Mouse (Mus musculus): Measurements from ENCODE around the gene Apol7e.
"Not testable (repeated sequence)": the region's sequence is repeated elsewhere in the genome, so short reads cannot be mapped to it uniquely, and the experiment has no call there.

The Apol7e gene

DNA sequence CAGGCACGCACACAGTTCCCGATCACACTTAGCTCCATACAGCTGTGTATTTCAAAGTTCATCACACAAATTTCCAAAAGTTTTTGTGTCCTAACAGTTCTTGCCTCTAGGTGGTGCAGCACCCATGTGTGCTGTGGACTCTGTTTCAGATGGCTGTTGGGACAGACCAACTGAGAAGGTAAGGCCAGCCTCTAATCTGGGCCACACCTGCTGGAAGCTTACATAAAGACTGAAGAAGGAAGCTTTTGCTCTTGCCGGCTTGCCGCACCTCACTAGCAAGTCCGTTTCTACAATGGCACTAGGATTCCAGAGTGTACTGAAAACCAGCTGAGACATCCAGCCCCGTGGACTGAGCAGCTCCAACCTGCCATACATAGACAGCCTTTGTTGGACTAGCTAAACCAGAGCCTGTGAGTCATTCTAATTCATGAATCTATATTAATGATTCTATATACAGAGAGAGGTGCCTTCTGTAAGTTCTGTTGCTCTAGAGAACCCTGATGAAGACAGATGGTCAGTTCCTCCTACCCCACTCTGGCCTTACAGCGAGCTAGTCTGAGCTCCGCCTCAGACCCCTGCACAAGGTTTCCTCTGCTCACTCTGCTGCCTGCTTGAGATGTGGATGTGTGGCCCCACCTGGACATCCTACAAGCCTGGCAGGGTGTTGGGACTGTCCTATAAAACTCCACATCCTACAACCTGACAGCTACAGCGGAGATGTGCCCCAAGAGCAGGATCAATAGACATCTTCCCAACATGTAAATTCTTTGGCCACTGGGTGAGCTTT, 42.0 kb downstream of the Apol7e start:
- no peak for DNase-seq (ENCODE audit: low spot score)

DNA sequence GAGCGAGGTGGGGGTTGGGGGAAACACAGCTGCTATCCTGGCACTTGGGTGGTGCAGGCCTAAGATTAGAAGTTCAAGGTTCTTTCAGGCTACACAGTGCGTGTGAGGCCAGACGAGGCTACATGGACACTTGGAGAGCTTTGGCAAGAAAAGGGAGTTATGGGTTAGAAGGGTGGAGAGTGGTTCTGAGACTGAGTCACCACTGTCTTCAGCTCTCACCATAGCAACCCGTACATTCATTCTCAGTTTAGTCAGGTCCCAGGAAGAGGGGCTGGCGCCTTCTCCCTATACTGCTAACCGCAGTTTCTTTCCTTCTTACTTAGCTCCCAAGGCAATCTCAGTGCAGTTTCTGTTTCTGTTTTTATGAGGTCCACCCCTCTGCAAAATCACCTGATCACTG, 42.9 kb downstream of the Apol7e start:
- DNase-seq (ENCODE audit: low spot score) = not testable (repeated sequence)

DNA sequence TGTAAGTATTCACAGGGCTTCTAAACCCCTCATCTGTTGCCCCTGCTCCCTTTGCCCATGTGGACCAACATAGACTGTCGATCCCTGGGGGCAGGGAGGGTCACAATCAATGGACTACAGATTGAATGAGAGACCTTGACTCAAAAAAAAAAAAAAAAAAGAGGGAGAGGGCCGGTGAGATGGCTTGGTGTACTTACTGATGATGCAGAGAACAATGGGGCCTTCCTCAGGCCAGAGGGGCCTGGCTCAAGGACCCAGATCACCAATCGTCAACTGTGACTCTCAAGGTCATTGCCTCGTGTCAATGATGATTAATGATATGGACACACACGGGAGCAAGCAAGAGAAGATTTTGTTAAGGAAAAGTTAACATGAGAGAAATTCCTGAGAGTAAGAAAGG, 46.0 kb downstream of the Apol7e start:
- no peak for DNase-seq (ENCODE audit: low spot score)

DNA sequence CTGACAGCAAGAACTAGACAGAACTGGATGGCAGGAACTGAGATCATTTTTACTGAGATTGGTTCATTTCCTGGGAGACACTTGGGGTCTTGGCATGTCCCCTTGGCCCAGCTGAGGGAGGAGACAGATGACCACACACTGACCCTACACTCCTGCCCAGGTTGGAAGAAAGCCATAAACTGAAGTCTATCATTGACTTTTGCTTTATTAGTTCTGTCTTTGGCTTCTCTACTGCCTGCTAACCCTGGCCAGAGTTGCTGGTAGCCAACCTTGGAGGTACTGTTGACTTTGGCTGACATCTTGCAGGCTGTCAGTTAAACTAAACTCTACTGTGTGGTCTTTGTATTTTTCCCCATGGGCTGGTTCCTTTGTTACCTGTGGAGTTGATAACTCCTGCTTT, 46.4 kb downstream of the Apol7e start:
- no peak for DNase-seq (ENCODE audit: low spot score)

DNA sequence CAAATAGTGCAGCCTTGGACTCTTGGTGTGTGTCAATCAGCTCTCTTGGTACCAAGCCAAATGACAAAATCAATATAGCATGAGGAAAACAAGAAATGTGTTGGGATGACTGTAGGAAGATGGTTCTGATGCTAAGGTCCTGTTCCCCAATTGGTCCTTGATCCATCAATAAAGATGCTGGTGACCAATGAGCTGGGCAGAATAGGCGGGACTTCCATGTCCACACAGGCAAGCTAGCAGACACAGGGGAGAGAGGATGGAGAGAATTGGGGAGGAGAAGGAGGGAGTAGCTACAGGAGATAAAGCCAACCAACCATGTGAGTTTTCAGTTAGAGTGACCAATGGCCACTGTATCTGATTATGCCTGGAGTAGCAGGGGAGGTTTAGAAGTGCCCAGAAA, 47.7 kb downstream of the Apol7e start:
- DNase-seq (ENCODE audit: low spot score) = no peak

DNA sequence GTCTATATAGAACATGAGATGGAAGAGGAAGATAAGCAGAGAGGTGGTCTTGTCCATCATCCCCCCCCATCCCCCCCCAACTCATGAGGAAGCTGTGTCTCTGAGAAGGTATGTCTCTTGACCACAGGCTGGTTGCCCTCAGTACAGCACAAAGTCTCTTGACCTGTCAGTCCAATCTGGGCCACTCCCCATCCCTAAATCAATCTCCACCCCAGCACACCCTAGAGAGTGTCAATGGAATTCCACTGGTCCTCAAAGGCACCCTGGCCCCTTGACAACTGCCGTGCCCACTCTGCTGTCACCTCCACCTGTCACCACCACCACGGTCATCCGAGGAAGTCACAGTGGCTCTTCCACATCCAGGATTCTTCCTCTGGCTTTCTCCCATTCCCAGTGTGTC, 49.8 kb downstream of the Apol7e start:
- no peak for DNase-seq (ENCODE audit: low spot score)

DNA sequence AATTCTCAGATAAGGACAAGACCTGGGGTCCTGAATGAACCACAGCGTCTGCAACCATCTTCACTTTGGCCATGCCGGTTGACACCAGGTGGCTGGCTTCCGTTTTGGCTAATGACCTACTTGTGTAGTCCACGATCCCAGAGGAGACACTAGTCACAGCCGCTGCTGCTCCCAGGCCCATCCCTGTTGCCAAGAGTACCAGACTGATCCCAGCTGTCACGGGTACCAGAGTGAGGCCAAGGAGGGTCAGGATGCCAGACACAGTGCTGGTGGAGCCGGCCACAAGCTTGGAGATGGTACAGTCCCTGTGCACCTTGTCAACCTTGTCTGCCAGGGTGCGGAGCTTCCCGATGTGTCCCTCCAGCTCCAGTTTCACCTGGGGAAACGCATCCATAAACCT, 51.1 kb downstream of the Apol7e start:
- no peak for DNase-seq (ENCODE audit: low spot score)

DNA sequence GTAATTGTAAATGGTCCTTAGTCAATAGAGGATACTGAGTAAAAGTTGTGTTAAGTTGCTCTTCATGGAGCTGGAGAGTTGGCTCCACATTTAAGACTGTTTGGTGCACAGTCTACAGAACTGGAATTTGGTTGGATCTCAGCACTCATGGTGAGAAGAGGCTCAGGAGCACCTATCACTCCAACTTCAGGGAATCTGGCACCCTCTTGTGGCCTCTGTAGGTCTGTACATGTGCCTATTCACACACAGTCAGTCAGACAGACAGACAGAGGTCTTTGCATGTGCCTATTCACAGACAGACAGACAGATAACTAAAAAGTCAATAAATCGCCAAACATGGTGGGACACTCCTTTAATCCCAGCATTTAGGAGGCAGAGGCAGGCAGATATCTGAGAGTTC, 51.8 kb downstream of the Apol7e start:
- no peak for DNase-seq (ENCODE audit: low spot score)

DNA sequence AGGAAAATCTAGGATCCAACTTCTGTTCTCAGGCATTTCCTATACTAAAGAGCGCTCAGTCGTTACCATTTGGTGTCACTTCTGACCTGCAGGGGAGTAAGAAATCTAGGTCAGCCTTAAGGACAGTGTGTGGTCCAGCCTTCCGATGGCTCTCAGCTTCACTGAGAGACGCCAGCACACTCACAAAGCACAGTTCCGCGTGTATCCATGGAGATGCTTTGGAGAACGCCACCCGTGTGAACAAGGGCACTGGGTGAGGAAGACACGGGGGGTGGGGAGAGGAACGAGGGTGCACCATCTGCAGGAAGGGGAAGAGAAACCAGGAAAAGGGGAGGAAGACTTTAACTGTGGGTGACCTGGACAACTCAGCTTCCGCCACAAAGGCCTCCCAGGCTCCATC, 53.8 kb downstream of the Apol7e start:
- no peak for DNase-seq (ENCODE audit: low spot score)

DNA sequence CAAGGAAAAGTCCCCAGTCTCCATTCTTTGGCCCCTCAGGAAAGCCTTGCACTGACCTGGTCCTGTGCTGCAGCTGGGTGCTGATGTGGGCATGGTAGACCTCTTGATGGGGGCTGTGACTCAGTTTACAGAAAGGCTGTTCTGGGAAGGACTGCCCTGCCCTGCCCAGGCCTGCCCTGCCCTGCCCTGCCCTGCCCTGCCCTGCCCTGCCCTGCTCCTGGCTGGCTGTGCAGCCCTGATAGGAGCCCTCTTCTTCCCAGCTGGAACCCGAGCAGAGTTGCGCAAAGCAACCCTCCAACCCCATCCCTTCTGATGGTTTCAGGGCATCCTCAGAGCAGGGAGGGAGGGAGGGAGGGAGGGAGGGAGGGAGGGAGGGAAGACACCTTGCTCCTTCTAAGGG, 56.5 kb downstream of the Apol7e start:
- DNase-seq (ENCODE audit: low spot score) = no peak

DNA sequence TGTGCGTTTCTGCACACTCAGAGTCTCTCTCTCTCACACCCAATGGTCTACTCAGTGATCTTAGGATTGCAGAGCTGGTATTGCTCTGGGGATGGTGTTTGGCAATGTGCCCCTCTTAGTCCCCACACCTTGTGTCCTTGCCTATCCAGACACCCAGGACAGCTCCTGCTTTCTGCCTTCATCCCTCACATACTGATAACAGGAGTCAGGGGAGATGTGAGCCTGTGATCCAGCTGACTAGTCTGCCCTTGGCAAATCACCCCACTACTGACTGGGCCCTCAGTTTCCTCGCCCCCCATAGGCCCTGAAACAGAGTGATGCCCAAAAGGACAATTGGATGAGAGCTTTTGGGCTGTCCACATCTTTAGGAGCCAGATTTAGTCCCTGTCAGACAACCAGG, 57.4 kb downstream of the Apol7e start:
- DNase-seq (ENCODE audit: low spot score) = no peak

DNA sequence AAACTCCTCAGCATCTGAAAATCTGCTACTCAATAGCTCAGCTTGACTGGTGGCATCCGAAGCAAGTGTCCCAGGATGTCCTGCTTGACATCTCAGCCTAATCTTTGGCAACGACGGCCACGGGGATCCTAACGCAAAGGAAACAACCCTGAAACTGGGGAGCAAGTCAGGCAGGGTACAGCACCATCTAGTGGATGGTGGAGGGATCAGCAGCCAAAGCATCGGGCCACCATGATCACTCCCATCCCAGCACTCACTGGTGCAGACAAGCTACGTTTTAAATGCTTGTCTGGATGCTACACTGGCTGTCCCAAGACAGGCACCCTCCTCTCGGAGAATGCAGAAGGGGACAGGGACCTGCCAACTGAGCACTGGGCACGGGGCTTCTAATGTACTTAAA, 58.2 kb downstream of the Apol7e start, which contains the start of gene Apol8:
Gene Apol8 (minus strand): TSS at position 156 of the 400 bp plus-strand sequence.
- peak; percentile 43 for DNase-seq (ENCODE audit: low spot score)

DNA sequence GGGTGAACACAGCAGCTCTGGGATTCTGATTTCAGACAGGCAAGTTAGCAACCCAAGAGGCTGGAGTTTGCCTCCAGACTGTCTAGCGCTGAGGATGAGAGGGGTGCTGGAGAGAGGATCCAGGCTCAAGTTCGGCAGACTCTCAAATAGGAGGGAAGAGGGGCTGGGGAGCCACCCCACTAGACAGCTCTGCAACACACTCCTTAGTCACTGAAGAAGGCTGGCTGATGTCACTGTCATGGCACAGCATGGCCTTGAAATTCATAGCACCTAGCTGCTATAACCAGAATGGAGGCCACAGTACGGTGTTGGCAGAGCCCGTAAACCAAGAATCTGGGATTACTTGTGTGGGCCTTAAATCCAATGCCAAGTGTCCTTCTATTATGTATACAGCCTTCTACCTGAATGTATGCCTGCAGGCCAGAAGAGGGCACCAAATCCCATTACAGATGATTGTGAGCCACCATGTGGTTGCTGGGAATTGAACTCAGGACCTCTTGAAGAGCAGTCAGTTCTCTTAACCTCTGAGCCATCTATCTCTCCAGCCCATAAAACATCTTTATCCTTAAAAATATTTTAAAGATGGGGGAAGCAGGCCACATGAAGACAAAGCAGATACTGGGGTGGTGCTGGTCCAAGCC, 59.0 kb downstream of the Apol7e start:
- DNase-seq (ENCODE audit: low spot score) = no peak

DNA sequence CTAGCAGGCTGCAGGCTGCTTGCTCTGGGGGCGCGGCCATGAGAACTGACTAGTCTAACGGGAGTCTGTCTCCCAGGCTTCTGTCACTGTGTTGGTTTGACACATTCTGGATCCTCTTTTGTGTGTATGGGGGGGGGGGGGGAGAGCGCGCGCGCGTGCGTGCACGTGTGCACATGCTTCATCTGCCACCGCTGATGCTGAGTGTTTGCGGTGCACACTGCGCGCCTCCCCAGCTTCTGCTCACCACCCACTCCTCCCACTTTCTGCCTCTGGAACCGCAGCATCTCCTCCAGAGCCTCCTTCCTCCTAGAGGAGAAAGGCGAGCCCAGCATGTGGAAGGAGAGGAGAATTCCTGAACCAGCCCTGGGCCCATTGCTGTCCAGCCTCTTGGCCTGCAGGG, 61.4 kb downstream of the Apol7e start:
- DNase-seq (ENCODE audit: low spot score) = no peak

DNA sequence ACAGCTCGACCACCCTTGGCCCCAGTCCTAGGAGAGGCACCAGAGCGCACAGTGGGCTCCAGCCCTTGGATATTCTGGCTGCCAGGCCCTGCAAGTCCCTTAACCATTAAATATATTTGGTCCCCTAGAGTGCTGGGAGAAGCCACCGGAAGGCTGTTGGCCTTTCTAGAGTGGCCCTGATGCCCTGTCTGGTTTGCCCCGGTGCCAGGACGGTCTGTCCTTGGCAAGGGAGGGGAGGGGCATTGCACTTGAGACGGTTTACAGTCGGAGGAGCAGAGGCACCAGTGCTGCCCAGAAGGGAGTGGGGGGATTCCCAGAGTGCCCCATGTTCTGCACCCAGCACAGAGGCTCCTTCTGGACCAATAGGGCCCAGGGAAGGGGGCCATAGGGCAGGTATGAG, 62.4 kb downstream of the Apol7e start:
- peak; percentile 66 for DNase-seq (ENCODE audit: low spot score)

DNA sequence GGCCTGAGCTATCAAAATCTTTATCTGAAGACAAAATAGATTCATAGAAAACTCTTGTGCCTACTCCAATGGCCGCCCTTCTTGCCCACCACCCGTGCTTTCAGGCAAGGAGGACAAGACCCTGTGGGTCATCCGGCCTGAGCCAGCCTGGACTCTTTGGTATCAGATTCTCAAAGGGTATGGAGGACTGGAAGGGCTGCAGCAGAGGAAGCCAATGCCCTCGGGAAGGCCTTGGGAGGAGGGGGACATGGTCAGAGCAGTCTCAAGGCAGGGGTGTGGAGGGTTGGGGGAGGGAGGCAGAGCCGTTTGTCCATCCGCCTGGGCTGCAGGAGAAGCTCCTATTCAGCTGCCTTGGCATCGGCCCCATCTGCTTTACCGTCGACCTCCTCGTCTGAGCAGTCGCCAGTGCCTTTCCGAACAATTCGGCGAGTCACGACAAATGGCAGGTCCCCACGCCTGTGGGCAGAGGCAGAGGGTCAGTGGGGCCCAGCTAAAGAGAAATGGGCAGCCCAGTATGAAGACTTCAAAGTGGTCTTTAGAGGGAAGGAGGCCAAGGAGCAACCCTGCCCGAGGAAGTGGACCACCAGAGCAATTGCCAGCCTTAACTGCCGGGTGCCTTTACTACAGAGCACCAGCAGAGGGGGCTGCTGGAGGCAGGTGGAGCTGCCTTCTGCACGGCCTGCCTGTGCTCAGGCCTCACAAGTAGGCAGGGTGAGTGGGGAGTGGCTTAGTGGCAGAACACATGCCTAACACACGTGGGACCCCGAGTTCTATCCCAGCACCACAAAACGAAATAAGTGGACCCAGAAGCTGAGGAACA, 63.1 kb downstream of the Apol7e start:
- DNase-seq (ENCODE audit: low spot score) = peak; percentile 52

DNA sequence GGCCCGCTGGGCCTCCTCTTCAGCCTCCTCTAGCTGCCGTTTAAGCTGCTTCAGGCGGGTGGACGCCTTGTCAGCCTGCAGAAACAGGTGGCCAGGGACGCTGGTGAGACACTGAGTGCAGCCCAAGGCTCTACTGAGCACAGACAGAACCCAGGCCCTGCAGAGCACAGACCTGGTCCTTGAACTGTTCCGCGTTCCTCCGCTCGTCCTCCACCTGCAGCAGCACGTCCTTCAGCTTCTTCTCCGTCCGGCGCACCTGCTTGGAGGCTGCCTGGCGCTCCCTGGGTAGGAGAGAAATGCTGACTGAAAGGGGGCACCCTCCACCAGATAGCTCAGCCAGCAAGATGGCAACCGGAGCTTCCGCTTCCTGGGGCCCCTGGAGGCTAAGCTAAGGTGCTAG, 64.4 kb downstream of the Apol7e start:
- DNase-seq (ENCODE audit: low spot score) = no peak

DNA sequence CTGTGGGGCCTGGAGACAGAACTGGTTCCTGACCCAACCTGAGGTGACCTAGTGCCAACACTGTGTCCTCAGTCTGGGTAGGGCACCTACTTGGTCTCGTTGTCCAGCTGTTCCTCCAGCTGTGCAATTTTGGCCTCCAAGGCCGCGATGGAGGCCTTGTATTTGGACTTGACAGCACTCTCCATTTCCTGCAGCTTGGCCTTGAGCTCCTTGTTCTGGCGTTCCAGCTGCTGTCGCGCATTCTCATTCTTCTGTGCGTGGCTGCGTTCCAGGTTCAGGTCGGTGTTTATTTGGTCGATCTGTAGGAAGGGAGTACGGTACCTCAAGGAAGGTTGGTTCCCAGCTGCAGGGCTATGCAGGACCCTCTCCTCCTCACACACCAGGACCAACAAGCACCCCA, 65.0 kb downstream of the Apol7e start:
- no peak for DNase-seq (ENCODE audit: low spot score)

DNA sequence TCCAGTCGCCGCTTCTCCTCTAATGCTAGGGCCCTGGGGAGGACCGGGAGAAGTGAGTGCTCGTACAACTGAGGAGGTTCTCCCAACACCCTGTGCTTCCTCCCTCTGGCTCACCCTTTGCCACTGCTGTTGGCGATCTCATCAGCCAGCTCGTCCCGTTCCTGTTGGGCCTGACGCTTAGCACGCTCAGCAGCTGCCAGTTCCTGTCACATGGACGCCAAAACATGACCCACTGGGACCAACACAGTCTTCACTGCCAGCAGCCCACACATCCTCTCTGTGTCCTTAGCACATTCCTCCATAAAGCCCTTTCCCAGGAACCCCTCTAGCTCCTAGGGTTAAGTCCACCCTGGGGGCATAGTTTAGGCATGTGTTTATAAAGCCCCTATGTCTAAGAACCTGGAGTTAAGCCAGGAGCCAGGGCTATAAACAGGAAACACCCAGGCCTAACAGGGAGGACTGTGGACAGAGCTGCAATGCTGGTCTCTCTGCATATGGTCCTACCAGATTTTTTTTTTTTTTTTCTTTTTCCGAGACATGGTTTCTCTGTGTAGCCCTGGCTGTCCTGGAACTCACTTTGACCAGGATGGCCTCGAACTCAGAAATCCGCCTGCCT, 65.8 kb downstream of the Apol7e start:
- peak; percentile 58 for DNase-seq (ENCODE audit: low spot score)

DNA sequence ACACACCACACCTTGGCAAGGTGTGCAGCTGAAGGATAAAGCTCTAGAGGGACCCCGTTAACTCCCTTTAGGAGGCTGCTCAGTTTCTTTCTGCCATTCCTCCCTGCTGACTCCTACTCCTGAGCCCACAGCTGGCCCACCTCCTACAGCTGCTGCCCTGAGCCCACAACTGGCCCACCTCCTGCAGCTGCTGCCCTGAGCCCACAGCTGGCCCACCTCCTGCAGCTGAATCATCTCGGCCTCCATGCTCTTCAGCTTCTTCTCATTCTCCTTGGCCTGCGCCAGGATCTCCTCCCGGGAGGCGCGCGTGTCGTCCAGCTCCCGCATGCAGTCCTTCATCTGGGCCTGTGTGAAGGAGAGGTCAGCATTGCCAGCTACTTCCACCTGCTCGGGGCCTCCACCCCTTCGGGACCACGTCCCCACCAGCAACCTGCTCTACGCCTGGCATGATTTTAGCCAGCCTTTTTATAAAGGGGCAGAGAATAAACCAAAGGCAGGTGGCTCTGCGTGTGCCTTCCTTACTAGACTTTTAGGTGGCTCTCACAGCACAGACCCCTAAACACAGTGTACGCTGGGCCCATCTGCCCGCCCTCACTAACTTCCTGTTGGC, 66.9 kb downstream of the Apol7e start:
- DNase-seq (ENCODE audit: low spot score) = no peak

DNA sequence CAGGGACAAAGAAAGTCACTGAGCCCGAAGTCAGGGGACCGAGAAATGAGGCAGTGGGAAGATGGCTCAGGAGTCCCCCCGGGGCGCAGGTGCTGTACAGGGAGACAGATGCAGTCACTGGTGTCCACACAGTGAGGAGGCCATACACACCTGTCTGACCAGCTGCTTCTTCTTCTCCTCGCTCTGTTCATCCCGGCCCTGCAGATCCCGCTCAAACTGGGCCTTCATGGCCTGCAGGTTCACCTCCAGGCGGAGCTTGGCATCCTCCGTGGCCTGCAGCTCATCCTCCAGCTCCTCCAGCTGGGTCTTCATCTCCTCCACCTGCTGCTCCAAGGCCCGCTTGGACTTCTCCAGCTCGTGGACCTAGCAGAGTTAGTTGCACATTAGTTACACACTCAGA, 68.3 kb downstream of the Apol7e start:
- DNase-seq (ENCODE audit: low spot score) = no peak
